Mouse (Mus musculus) B cell, adult (primary cell): ENCODE measurements around the gene Rapgef5. TPM values are rescaled to one million over a fixed set of nuclear protein-coding genes. Genes with fewer than 3 reads are reported as not detected.

Source experiments
- total RNA-seq: library from RNA; stranded (reverse); gene quantifications from 4 replicates; pipeline ENCODE4 v1.2.4, GENCODE M21; 2023; ENCODE audit not compliant: inconsistent age

Rapgef5 gene
- 18.7 to 25.1 TPM (median 23.8 TPM) in 4 replicates for total RNA-seq

GRCm38 (mm10) chr12:117516179-117516578, at the start of gene Rapgef5:
Rapgef5 (plus strand) TSS chr12:117516479.

DNA sequence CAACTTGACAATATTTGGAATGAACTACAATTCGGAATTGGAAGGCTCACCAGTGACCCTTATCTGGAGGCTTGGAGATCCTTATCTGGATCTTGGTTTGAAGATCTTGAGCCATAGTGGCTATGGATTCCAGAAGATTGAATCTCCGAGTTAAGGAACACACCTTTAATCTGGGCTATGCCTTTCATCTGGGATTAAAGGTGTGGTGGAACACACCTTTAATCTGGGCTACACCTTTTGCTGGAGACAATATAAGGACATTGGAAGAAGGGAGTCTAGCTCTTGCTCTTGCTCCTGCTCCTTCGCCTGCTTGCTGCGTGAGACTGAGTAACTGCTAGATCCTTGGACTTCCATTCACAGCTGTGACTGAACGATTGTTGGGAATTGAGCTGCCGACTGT, 287.7 kb downstream of the Rapgef5 start, which contains the start of gene Cdca7l:
Cdca7l (plus strand) TSS at position 301 of the 400 bp plus-strand sequence.

